Mouse (Mus musculus): ENCODE data around the gene Proz. TPM values are rescaled to one million over a fixed set of nuclear protein-coding genes. Genes with fewer than 3 reads are reported as not detected.
A peak's percentile ranks its signal among the peaks of the same experiment; 100 is the strongest.

The Proz gene
- polyA plus RNA-seq, 1 experiment from 2014 or later: 0.40 TPM

DNA sequence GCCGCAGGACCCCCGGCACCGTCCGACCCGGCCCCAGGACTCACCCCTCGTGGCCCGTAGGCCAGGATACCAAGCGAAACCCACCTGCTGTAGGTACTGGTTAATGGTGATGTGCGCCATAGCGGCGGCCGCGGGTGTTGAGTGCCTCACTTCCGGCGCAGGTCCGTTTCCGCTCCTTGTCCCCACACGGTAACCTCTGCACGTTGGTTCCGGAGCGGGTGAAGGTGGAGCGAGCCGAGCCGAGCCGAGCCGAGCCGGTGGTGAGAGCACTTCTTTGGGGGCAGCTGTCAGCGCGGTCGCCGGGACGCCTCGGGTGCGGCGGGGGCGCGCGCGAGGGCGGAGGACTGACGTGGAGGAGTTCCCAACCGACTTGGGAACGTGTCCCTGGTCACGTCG lies 44.0 kb downstream of the Proz start:
- peak; percentile 97 for DNase-seq (ENCODE audit: low spot score, missing footprints)
- peak overlapping the region; percentile 67 for H3K4me2 ChIP-seq
- peak overlapping the region; percentile 10 for H3K27ac ChIP-seq (ENCODE audit: low read depth, low read length)
- peak overlapping the region; percentile 96 for H3K4me3 ChIP-seq (ENCODE audit: low read depth, low read length)
- no peaks in the 10 kb centered on the region for H3K9me3 ChIP-seq (ENCODE audit: control insufficient read depth, low read length)
- H3K36me3 ChIP-seq (ENCODE audit: control insufficient read depth, insufficient read depth, low read length): no peaks in the 10 kb centered on the region
- WGBS: under 1% methylated on average over 45 of the region's 45 CpGs
- H3K9ac ChIP-seq (ENCODE audit: low read length): peak overlapping the region; percentile 94
- H3K27me3 ChIP-seq (ENCODE audit: control insufficient read depth, insufficient read depth, low read length): no peaks in the 10 kb centered on the region
- peak; percentile 65 for ATAC-seq (ENCODE audit: low FRiP score)
- H3K4me1 ChIP-seq (ENCODE audit: control insufficient read depth, insufficient read depth, low read length): peaks cover 14% of the 10 kb centered on the region

DNA sequence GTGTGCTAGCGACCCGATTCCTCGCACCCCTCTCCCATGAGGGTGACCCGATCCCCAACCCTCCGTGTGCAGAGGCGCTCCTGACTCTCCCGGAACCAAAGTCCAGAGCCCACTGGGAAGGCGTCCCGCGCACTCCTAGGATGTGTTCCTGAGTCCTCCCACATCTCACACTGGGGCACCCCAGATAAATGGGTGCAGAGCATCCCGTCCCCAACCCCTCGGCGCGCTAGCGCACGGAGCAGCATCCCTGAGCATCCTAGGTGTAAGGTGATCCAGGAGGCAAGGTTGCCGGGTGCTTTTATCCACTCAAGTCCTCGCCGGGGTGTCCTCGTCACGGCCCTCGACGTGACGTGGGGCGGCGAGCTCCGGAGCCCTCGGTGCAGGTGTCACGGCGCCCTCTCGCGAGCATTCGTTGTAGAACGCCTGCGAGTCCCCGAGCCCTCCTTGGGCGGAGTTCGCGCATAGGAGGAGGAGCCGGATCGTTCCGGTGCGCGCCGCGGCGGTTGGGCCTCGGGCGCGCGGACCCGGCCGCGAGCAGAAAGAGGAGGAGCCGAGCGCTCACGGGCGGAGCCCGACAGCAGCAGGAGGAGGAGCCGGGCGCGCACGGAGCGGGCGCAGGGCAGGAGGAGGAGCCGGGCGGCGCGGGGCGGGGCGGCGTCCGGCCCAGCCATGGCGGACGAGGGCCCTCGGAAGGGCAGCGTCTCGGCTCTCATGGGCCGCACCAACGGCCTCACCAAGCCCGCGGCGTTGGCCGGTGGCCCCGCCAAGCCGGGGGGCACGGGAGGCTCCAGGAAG lies 44.6 kb downstream of the Proz start, which contains the start of the genes Pcid2 and Cul4a:
Pcid2 (minus strand) TSS at position 373 of the 795 bp plus-strand sequence.
Cul4a (plus strand) TSS at position 535 of the 795 bp plus-strand sequence.
- DNase-seq (ENCODE audit: low spot score, missing footprints): peak; percentile 99
- Histone ChIP-seq H3K9me3 (ENCODE audit: control insufficient read depth, low read length) (no peaks in the 10 kb centered on the region), H3K9ac (ENCODE audit: low read length) (peak within 1 kb of the TSS; percentile 94), H3K4me3 (ENCODE audit: low read depth, low read length) (peak within 1 kb of the TSS; percentile 96), H3K4me1 (ENCODE audit: control insufficient read depth, insufficient read depth, low read length) (peaks cover 14% of the 10 kb centered on the region), H3K27ac (ENCODE audit: low read depth, low read length) (peak within 1 kb of the TSS; percentile 56), H3K36me3 (ENCODE audit: control insufficient read depth, insufficient read depth, low read length) (no peaks in the 10 kb centered on the region), H3K4me2 (peak within 1 kb of the TSS; percentile 67), H3K27me3 (ENCODE audit: control insufficient read depth, insufficient read depth, low read length) (no peaks in the 10 kb centered on the region)
- peak; percentile 97 for ATAC-seq (ENCODE audit: low FRiP score)
- under 1% methylated on average over 78 of the region's 87 CpGs for WGBS

GRCm38 (mm10) chr8:13105908-13106551 lies 45.3 kb downstream of the Proz start:
- DNase-seq (ENCODE audit: low spot score, missing footprints): peak; percentile 91
- Histone ChIP-seq H3K27me3 (ENCODE audit: control insufficient read depth, insufficient read depth, low read length) (no peaks in the 10 kb centered on the region), H3K27ac (ENCODE audit: low read depth, low read length) (peak overlapping the region; percentile 56; the same call in 1 of the 2 replicates), H3K4me2 (peak overlapping the region; percentile 67), H3K9me3 (ENCODE audit: control insufficient read depth, low read length) (no peaks in the 10 kb centered on the region), H3K36me3 (ENCODE audit: control insufficient read depth, insufficient read depth, low read length) (no peaks in the 10 kb centered on the region), H3K4me1 (ENCODE audit: control insufficient read depth, insufficient read depth, low read length) (peaks cover 14% of the 10 kb centered on the region), H3K4me3 (ENCODE audit: low read depth, low read length) (peak overlapping the region; percentile 96), H3K9ac (ENCODE audit: low read length) (peak overlapping the region; percentile 91)
- ATAC-seq (ENCODE audit: low FRiP score): peak; percentile 67
- WGBS: under 1% methylated on average over 51 of the region's 63 CpGs

- no peak for ATAC-seq (ENCODE audit: low FRiP score)
- no peaks in the 10 kb centered on the region for H3K27me3 ChIP-seq (ENCODE audit: control insufficient read depth, insufficient read depth, low read length)
- no peak overlapping the region for H3K27ac ChIP-seq (ENCODE audit: low read depth, low read length)
- WGBS: 93% methylated on average over 13 of the region's 13 CpGs
- H3K4me1 ChIP-seq (ENCODE audit: control insufficient read depth, insufficient read depth, low read length): peaks cover 14% of the 10 kb centered on the region
- H3K36me3 ChIP-seq (ENCODE audit: control insufficient read depth, insufficient read depth, low read length): no peaks in the 10 kb centered on the region
- no peaks in the 10 kb centered on the region for H3K9me3 ChIP-seq (ENCODE audit: control insufficient read depth, low read length)
- H3K4me3 ChIP-seq (ENCODE audit: low read depth, low read length): no peak overlapping the region
- H3K9ac ChIP-seq (ENCODE audit: low read length): no peak overlapping the region
- H3K4me2 ChIP-seq: no peak overlapping the region
- DNase-seq (ENCODE audit: low spot score, missing footprints): peak; percentile 45
Observed at GRCm38 (mm10) chr8:13107990-13108638, 47.4 kb downstream of the Proz start.

DNA sequence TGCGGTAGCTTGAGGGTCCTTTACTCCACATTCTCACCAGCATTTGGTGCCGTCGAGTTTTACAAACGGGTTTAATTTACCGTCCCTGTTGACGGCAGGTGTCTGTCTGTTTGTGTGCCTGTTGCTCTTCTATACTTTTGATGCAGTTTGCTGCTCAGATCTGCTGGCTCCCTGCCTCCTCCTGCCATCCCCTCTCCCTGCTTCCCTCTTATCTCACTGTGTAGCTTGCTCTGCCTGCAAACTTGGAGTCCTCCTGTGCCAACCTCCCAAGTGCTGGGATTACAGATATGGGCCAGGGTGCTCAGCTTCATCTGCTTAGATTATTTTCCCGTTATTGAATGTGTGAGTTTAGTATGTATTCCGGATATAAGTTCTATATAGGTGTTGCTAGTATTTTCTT lies 48.3 kb downstream of the Proz start:
- Histone ChIP-seq H3K27ac (ENCODE audit: low read depth, low read length) (no peak overlapping the region), H3K9me3 (ENCODE audit: control insufficient read depth, low read length) (no peaks in the 10 kb centered on the region), H3K4me2 (no peak overlapping the region), H3K4me1 (ENCODE audit: control insufficient read depth, insufficient read depth, low read length) (peaks cover 9% of the 10 kb centered on the region), H3K27me3 (ENCODE audit: control insufficient read depth, insufficient read depth, low read length) (no peaks in the 10 kb centered on the region), H3K9ac (ENCODE audit: low read length) (no peak overlapping the region), H3K4me3 (ENCODE audit: low read depth, low read length) (no peak overlapping the region), H3K36me3 (ENCODE audit: control insufficient read depth, insufficient read depth, low read length) (no peaks in the 10 kb centered on the region)
- ATAC-seq (ENCODE audit: low FRiP score) (no peak), DNase-seq (ENCODE audit: low spot score, missing footprints) (no peak)
- 90% methylated on average over 8 of the region's 8 CpGs for WGBS

DNA sequence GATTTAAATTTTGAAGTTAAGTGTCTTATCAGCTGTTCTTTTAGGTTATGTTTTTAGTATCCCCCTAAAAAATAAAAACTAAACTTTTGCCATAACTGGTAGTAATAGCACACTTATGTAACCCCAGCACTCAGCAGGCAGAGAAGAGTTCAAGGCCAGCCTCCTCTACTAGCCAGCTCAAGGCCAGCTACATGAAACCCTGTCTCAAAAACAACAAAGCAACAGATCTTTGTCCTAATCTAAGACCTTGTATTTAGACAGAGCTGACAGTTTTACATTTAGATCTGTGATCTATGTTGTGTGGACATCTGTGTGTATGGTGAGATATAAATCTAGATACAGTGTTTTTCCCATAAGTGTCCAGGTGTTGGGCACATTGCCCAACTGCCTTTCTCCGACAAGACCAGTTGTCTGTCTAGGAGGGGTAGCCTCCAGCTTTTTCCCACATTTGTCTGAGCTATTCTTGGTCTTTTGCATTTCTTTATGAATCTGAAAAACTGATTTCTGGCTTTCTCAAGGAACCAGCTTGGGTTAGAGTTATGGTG lies 48.8 kb downstream of the Proz start:
- H3K9ac ChIP-seq (ENCODE audit: low read length): no peak overlapping the region
- no peak overlapping the region for H3K4me3 ChIP-seq (ENCODE audit: low read depth, low read length)
- DNase-seq (ENCODE audit: low spot score, missing footprints): peak; percentile 67
- H3K4me1 ChIP-seq (ENCODE audit: control insufficient read depth, insufficient read depth, low read length): peaks cover 6% of the 10 kb centered on the region
- H3K36me3 ChIP-seq (ENCODE audit: control insufficient read depth, insufficient read depth, low read length): no peaks in the 10 kb centered on the region
- H3K27me3 ChIP-seq (ENCODE audit: control insufficient read depth, insufficient read depth, low read length): no peaks in the 10 kb centered on the region
- ATAC-seq (ENCODE audit: low FRiP score): no peak
- WGBS: 97% methylated on average over 1 of the region's 1 CpGs
- H3K4me2 ChIP-seq: no peak overlapping the region
- H3K27ac ChIP-seq (ENCODE audit: low read depth, low read length): no peak overlapping the region
- no peaks in the 10 kb centered on the region for H3K9me3 ChIP-seq (ENCODE audit: control insufficient read depth, low read length)

GRCm38 (mm10) chr8:13111917-13112316 lies 51.2 kb downstream of the Proz start:
- Histone ChIP-seq H3K9ac (ENCODE audit: low read length) (no peak overlapping the region), H3K27ac (ENCODE audit: low read depth, low read length) (no peak overlapping the region), H3K4me3 (ENCODE audit: low read depth, low read length) (no peak overlapping the region), H3K9me3 (ENCODE audit: control insufficient read depth, low read length) (no peaks in the 10 kb centered on the region), H3K27me3 (ENCODE audit: control insufficient read depth, insufficient read depth, low read length) (no peaks in the 10 kb centered on the region), H3K4me1 (ENCODE audit: control insufficient read depth, insufficient read depth, low read length) (no peaks in the 10 kb centered on the region), H3K36me3 (ENCODE audit: control insufficient read depth, insufficient read depth, low read length) (no peaks in the 10 kb centered on the region), H3K4me2 (no peak overlapping the region)
- ATAC-seq (ENCODE audit: low FRiP score): no peak
- peak; percentile 51 for DNase-seq (ENCODE audit: low spot score, missing footprints)
- WGBS: 91% methylated on average over 11 of the region's 11 CpGs

DNA sequence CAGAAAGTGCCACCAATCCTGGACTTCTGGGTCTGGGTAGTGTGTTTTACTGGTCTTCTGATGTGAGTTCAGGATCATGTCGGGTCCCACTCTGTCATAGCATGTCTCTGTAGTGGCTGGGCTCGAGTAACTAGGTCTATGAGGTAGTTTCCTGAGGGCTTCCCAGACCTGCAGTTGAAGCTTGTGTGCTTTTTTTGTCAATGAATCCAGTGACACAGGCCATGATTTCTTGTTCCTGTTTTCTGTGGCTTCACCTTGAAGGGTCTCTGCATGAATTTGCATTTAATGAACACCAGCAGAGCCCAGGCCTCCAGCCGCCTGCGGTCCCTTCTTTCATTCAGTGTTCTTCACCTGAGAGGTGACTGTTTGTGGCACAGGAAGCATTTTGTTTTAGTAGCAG lies 52.5 kb downstream of the Proz start:
- DNase-seq (ENCODE audit: low spot score, missing footprints) (peak; percentile 26), ATAC-seq (ENCODE audit: low FRiP score) (no peak)
- H3K4me3 ChIP-seq (ENCODE audit: low read depth, low read length): no peak overlapping the region
- H3K27me3 ChIP-seq (ENCODE audit: control insufficient read depth, insufficient read depth, low read length): no peaks in the 10 kb centered on the region
- H3K4me1 ChIP-seq (ENCODE audit: control insufficient read depth, insufficient read depth, low read length): no peaks in the 10 kb centered on the region
- no peak overlapping the region for H3K4me2 ChIP-seq
- H3K9me3 ChIP-seq (ENCODE audit: control insufficient read depth, low read length): no peaks in the 10 kb centered on the region
- 91% methylated on average over 4 of the region's 4 CpGs for WGBS
- H3K36me3 ChIP-seq (ENCODE audit: control insufficient read depth, insufficient read depth, low read length): no peaks in the 10 kb centered on the region
- H3K27ac ChIP-seq (ENCODE audit: low read depth, low read length): no peak overlapping the region
- no peak overlapping the region for H3K9ac ChIP-seq (ENCODE audit: low read length)

Data from midbrain, embryonic 11.5 days (tissue).